ENCODE assay signal across 8 mouse cellular contexts in the genomic region with DNA sequence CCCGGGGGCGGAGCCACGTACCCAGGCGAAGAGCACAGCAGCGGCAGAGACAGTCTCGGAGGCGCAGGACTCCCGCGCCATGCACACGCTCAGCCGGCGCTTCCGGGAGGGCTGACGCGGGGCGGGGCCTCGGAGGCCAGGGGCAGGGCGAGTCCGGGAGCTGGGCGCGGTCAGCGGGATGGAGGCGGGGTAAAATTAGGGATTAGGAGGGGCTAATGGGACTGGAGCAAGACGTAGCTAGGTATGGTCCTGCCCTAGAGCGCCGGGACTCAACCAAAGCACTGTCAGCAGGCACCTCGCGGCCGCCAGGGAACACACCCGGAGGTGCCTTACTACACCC. TPM values are rescaled to one million over a fixed set of nuclear protein-coding genes. Genes with fewer than 3 reads are reported as not detected.
A peak's percentile ranks its signal among the peaks of the same experiment; 100 is the strongest.
DNase-seq lines count a peak whose midpoint lies in the region; ATAC-seq and TF ChIP-seq lines count a peak whose summit lies in the region.

Gene Sergef, minus strand, starts transcription at position 116 of the 340 bp plus-strand sequence.

- H3K4me1 ChIP-seq in forebrain, embryonic 15.5 days: peaks cover 21% of the 10 kb centered on the region
- peaks cover 18% of the 10 kb centered on the region for H3K4me1 ChIP-seq in lung, embryonic 15.5 days

- TF ChIP-seq CTCF in layer of hippocampus, adult 2 months (conservative IDR thresholded peaks at IDR 0.05): peak; percentile 37

- no peaks in the 10 kb centered on the region for H3K27me3 ChIP-seq in forebrain, embryonic 15.5 days
- H3K27me3 ChIP-seq in lung, embryonic 15.5 days: peaks cover 4% of the 10 kb centered on the region; the same call in 1 of the 2 replicates

- intact Hi-C loops in heart, postnatal 25 days (cut with DNase I): no loop called here

- peak; percentile 96 for ATAC-seq in forebrain, embryonic 15.5 days (replicated peaks)
- peak; percentile 95 for ATAC-seq in lung, embryonic 15.5 days (ENCODE audit: borderline replicate concordance, extremely low read depth, low FRiP score, low TSS enrichment)

- peak within 1 kb of the TSS; percentile 46 for H3K4me3 ChIP-seq in forebrain, embryonic 15.5 days
- H3K4me3 ChIP-seq in layer of hippocampus, adult 2 months: peak within 1 kb of the TSS; percentile 87
- H3K4me3 ChIP-seq in lung, embryonic 15.5 days: peak within 1 kb of the TSS; percentile 61

- H3K4me2 ChIP-seq in forebrain, embryonic 15.5 days (replicated peaks): peak within 1 kb of the TSS; percentile 86
- peak within 1 kb of the TSS; percentile 98 for H3K4me2 ChIP-seq in lung, embryonic 15.5 days

- H3K9me3 ChIP-seq in forebrain, embryonic 15.5 days: no peaks in the 10 kb centered on the region
- H3K9me3 ChIP-seq in lung, embryonic 15.5 days: no peaks in the 10 kb centered on the region

- WGBS in forebrain, embryonic 15.5 days: under 1% methylated on average over 30 of the region's 30 CpGs
- WGBS in lung, embryonic 15.5 days: under 1% methylated on average over 30 of the region's 30 CpGs

- peak; percentile 65 for DNase-seq in MEL-GATA-1-ER (ENCODE audit: extremely low read depth, low read depth)
- peak; percentile 95 for DNase-seq in cerebellum, adult 11-12 months
- DNase-seq in heart, postnatal 25 days (ENCODE audit: low spot score): peak; percentile 78
- DNase-seq in layer of hippocampus, adult 2 months (ENCODE audit: low spot score in 2 of 2): peak; percentile 90 to 91
- peak; percentile 91 for DNase-seq in ovary, adult 18-20 months (ENCODE audit: low spot score)
- peak; percentile 90 for DNase-seq in thymus, postnatal 4 days

- H3K9ac ChIP-seq in forebrain, embryonic 15.5 days (replicated peaks): peak within 1 kb of the TSS; percentile 46
- H3K9ac ChIP-seq in lung, embryonic 15.5 days: peak within 1 kb of the TSS; percentile 79

- H3K27ac ChIP-seq in forebrain, embryonic 15.5 days (replicated peaks): peak within 1 kb of the TSS; percentile 62
- H3K27ac ChIP-seq in layer of hippocampus, adult 2 months: peak within 1 kb of the TSS; percentile 89
- peak within 1 kb of the TSS; percentile 48; the same call in 1 of the 2 replicates for H3K27ac ChIP-seq in lung, embryonic 15.5 days

- no peaks in the 10 kb centered on the region for H3K36me3 ChIP-seq in forebrain, embryonic 15.5 days
- no peaks in the 10 kb centered on the region for H3K36me3 ChIP-seq in lung, embryonic 15.5 days

RNA-seq across cellular contexts. Expression of gene Sergef, which starts in this region (rescaled TPM):
- polyA plus RNA-seq in forebrain, embryonic 15.5 days (2015; fragmentation: Nextera tagmentation; extraction: Ambion mirVana): 28.4 and 29.4 TPM in 2 replicates
- total RNA-seq in heart, postnatal 25 days (2021): 1 to 10 TPM; 3.7 to 4.0 TPM
- total RNA-seq in layer of hippocampus, adult 2 months (2021): 10 to 100 TPM; 47.3 to 54.1 TPM
- 13.3 and 14.4 TPM in 2 replicates for polyA plus RNA-seq in lung, embryonic 15.5 days (2015; fragmentation: Nextera tagmentation; extraction: Ambion mirVana)

Comparison
In these comparisons a context has a peak if more than half of its experiments do, and no peak if none do; other contexts are left out.
1. Peak in every context shown above with its lines: DNase-seq, ATAC-seq, H3K4me3 ChIP-seq and H3K27ac ChIP-seq.
2. RNA of gene Sergef (total RNA-seq): 47.3 to 54.1 TPM in layer of hippocampus, adult 2 months; 3.7 to 4.0 TPM in heart, postnatal 25 days; every median in the first group is over 4 times any median in the second.